Mouse (Mus musculus) spleen, adult 2 months (tissue): ENCODE results near the gene Grm4.

Experiments used
- CTCF ChIP-seq: fragments of 200-500 bp; IDR thresholded peaks from 2 replicates; pipeline ENCODE4 v1.5.1; 2011; ENCODE audit warnings: mild to moderate bottlenecking, inconsistent platforms; ENCODE audit not compliant: insufficient read depth, insufficient read length, insufficient replicate concordance; ENCODE audit errors: extremely low read depth
- POLR2A ChIP-seq: fragments of 200-500 bp; IDR thresholded peaks from 2 replicates; pipeline ENCODE4 v1.6.1; 2011; ENCODE audit warnings: low read depth, low read length, inconsistent platforms

- TF ChIP-seq POLR2A (no peak), CTCF (no peak)
Observed at GRCm38 (mm10) chr17:27457863-27458494, 63.2 kb downstream of the Grm4 start.
